ENCODE assay signal across 24 mouse cellular contexts in the genomic region with DNA sequence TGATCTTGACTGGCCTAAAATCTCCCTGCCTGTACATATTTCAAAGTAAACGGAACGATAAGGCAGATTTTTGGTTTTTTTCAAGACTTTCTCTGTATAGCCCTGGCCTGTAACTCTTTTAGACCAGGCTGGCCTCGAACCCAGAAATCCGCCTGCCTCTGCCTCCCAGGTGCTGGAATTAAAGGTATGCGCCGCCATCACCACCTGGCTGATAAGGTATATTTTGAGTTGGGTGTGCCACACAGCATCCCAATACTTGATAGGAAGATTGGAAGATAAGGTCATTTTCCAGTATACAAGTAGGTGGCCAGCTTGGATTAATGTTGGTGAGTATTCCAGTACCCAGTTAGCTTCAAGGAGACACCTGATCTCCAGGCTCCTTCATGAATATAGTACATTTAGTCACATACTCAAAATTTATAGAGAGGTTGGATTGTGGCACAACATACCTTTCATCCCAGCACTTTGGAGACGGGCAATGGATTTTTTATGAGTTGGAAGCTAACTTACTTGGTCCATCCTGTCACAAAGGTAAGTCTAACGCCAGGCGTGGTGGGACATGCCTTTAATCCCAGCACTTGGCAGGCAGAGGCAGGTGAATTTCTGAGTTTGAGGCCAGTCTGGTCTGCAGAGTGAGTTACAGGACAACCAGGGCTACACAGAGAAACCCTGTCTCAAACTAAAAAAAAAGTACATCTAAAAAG. TPM values are rescaled to one million over a fixed set of nuclear protein-coding genes. Genes with fewer than 3 reads are reported as not detected.
DNase-seq lines count a peak whose midpoint lies in the region; ATAC-seq and TF ChIP-seq lines count a peak whose summit lies in the region.
"Had no signal": no experiment of that assay in that cellular context is flagged by ENCODE, and none has a peak within 500 bp of the region (broad histone marks: within the 10 kb centered on the region; RNA-seq: fewer than 3 reads in every experiment).

No protein-coding gene starts in this region.

- ATAC-seq in limb, embryonic 11.5 days (ENCODE audit: insufficient number of reproducible peaks, low FRiP score, low TSS enrichment, low read depth): 0 out of 2 replicates have a peak, but pooled peaks have one; percentile 14
- no peak for ATAC-seq in liver, postnatal 0 days
- ATAC-seq: forebrain, postnatal 0 days; intestine, embryonic 15.5 days had no signal

- H3K9ac ChIP-seq in CH12.LX (ENCODE audit: insufficient read depth, low read depth): no peak overlapping the region
- no peak overlapping the region for H3K9ac ChIP-seq in limb, embryonic 11.5 days (ENCODE audit: low read length)
- no peak overlapping the region for H3K9ac ChIP-seq in liver, postnatal 0 days (replicated peaks)
- H3K9ac ChIP-seq: forebrain, postnatal 0 days; intestine, embryonic 15.5 days; limb, embryonic 15.5 days; neural tube, embryonic 12.5 days had no signal

- no peak for TF ChIP-seq RAD21 in CH12.LX (IDR thresholded peaks at IDR 0.05; ENCODE audit: low read depth, low read length)

- H3K9me3 ChIP-seq in CH12.LX (replicated peaks; ENCODE audit: low read length): no peaks in the 10 kb centered on the region
- no peaks in the 10 kb centered on the region for H3K9me3 ChIP-seq in limb, embryonic 11.5 days (ENCODE audit: control insufficient read depth, low read length)
- H3K9me3 ChIP-seq in liver, postnatal 0 days (ENCODE audit: low read length): no peaks in the 10 kb centered on the region
- H3K9me3 ChIP-seq: intestine, embryonic 15.5 days; limb, embryonic 15.5 days; neural tube, embryonic 12.5 days had no signal

- peaks cover 28% of the 10 kb centered on the region for H3K79me2 ChIP-seq in CH12.LX (replicated peaks; ENCODE audit: control insufficient read depth, extremely low read depth, insufficient read depth, poor library complexity, severe bottlenecking)

- intact Hi-C loops in heart, postnatal 14 days (cut with DNase I): loop anchor here (2.0 kb wide), 1 partner anchor 28 kb away; no protein-coding TSS in a partner anchor
- intact Hi-C loops in left cerebral cortex, adult 2 months (cut with DNase I): no loop called here

- peak; percentile 87 for DNase-seq in heart, adult 11 months
- DNase-seq in heart, postnatal 14 days: no peak
- no peak for DNase-seq in CH12.LX (ENCODE audit: extremely low read depth)
- no peak for DNase-seq in limb, embryonic 11.5 days (ENCODE audit: low spot score)
- peak; percentile 18 for DNase-seq in liver, postnatal 0 days
- DNase-seq in gastrocnemius, postnatal 25 days: no peak
- no peak for DNase-seq in left cerebral cortex, adult 2 months (ENCODE audit: extremely low spot score in 1 of 2, low spot score in 2 of 2)
- DNase-seq: adrenal gland, postnatal 25 days; B cell, adult 2 months; cerebellum, adult 9-10 months; forebrain, postnatal 0 days; gastrocnemius, postnatal 14 days; kidney, adult 9 months; kidney, postnatal 25 days; lung, postnatal 4 days; midbrain, embryonic 14.5 days; retina, postnatal 1 day; thymus, postnatal 25 days had no signal

- no peak overlapping the region for H3K4me2 ChIP-seq in CH12.LX (ENCODE audit: insufficient read depth, low read depth, poor library complexity, severe bottlenecking)
- no peak overlapping the region for H3K4me2 ChIP-seq in limb, embryonic 11.5 days (ENCODE audit: low read depth, severe bottlenecking)
- H3K4me2 ChIP-seq in liver, postnatal 0 days (ENCODE audit: low read depth, low read length): 0 out of 2 replicates have a peak overlapping the region, but pooled peaks have one; percentile 24
- H3K4me2 ChIP-seq: intestine, embryonic 15.5 days; limb, embryonic 15.5 days; neural tube, embryonic 12.5 days had no signal

- peak; percentile 17; the same call in 1 of the 2 replicates for TF ChIP-seq POLR2A in CH12.LX (IDR thresholded peaks at IDR 0.05; ENCODE audit: low read depth, low read length)

- TF ChIP-seq CTCF in CH12.LX (conservative IDR thresholded peaks at IDR 0.05 in 1 of 2, IDR thresholded peaks at IDR 0.05 in 1 of 2; ENCODE audit: low read depth in 2 of 2, low read length in 2 of 2): no peak
- TF ChIP-seq CTCF in liver, postnatal 0 days (IDR thresholded peaks at IDR 0.05; ENCODE audit: low read depth): no peak
- TF ChIP-seq CTCF in left cerebral cortex, adult 2 months (IDR thresholded peaks at IDR 0.05): no peak

- peaks cover 0 to 23% of the 10 kb centered on the region in 2 experiments; a peak in 2 of 4 replicates for H3K4me1 ChIP-seq in CH12.LX (ENCODE audit: control insufficient read depth in 1 of 2, insufficient read depth in 2 of 2)
- peaks cover 9% of the 10 kb centered on the region for H3K4me1 ChIP-seq in limb, embryonic 11.5 days (ENCODE audit: control insufficient read depth, insufficient read depth, low read length)
- peaks cover 23% of the 10 kb centered on the region for H3K4me1 ChIP-seq in liver, postnatal 0 days (ENCODE audit: insufficient read depth)

- H3K4me3 ChIP-seq in CH12.LX (replicated peaks in 1 of 3; ENCODE audit: low read depth in 2 of 3, low read length in 2 of 3, poor library complexity in 1 of 3): no peak overlapping the region
- no peak overlapping the region for H3K4me3 ChIP-seq in limb, embryonic 11.5 days (ENCODE audit: low read depth, low read length)
- H3K4me3 ChIP-seq in liver, postnatal 0 days (ENCODE audit: low read depth, low read length): no peak overlapping the region
- no peak overlapping the region for H3K4me3 ChIP-seq in left cerebral cortex, adult 2 months
- H3K4me3 ChIP-seq: intestine, embryonic 15.5 days; layer of hippocampus, adult 2 months; limb, embryonic 15.5 days; neural tube, embryonic 12.5 days had no signal

- in situ Hi-C loops in CH12.LX (cut with MboI; ENCODE audit: low pct_ligation_motif_present, low pct_unique_long_range_greater_than_20kb, low sequenced_read_pairs): no loop called here

- whole genome bisulfite sequencing in limb, embryonic 11.5 days: 86% methylated on average over 9 of the region's 9 CpGs
- 76% methylated on average over 9 of the region's 9 CpGs for WGBS in liver, postnatal 0 days (ENCODE audit: insufficient replicate concordance)

- no peak for TF ChIP-seq EP300 in CH12.LX (IDR thresholded peaks at IDR 0.05; ENCODE audit: low read length)
- TF ChIP-seq EP300 in liver, postnatal 0 days (IDR thresholded peaks at IDR 0.05; ENCODE audit: low read depth): no peak

- H3K27me3 ChIP-seq in CH12.LX (replicated peaks): no peaks in the 10 kb centered on the region
- no peaks in the 10 kb centered on the region for H3K27me3 ChIP-seq in limb, embryonic 11.5 days (ENCODE audit: control insufficient read depth, insufficient read depth, low read length)
- no peaks in the 10 kb centered on the region for H3K27me3 ChIP-seq in liver, postnatal 0 days (ENCODE audit: insufficient read depth, low read length)
- H3K27me3 ChIP-seq: intestine, embryonic 15.5 days; limb, embryonic 15.5 days; neural tube, embryonic 12.5 days had no signal

- H3K27ac ChIP-seq in CH12.LX (ENCODE audit: insufficient read depth, low read depth): no peak overlapping the region
- H3K27ac ChIP-seq in limb, embryonic 11.5 days (replicated peaks; ENCODE audit: low read depth, low read length): no peak overlapping the region
- H3K27ac ChIP-seq in liver, postnatal 0 days (ENCODE audit: low read depth): 0 out of 2 replicates have a peak overlapping the region, but pooled peaks have one; percentile 4
- no peak overlapping the region for H3K27ac ChIP-seq in left cerebral cortex, adult 2 months
- H3K27ac ChIP-seq: intestine, embryonic 15.5 days; layer of hippocampus, adult 2 months; limb, embryonic 15.5 days; neural tube, embryonic 12.5 days had no signal

- dilution Hi-C loops in CH12.LX (cut with MboI; ENCODE audit: extremely low pct_ligation_motif_present, extremely low pct_unique_long_range_greater_than_20kb, low sequenced_read_pairs): no loop called here

- peaks cover 49 to 83% of the 10 kb centered on the region in 2 experiments for H3K36me3 ChIP-seq in CH12.LX (replicated peaks in 1 of 2; ENCODE audit: control insufficient read depth in 1 of 2, insufficient read depth in 1 of 2, low read length in 1 of 2)
- H3K36me3 ChIP-seq in limb, embryonic 11.5 days (ENCODE audit: control insufficient read depth, insufficient read depth, low read length): peaks cover 45% of the 10 kb centered on the region
- peaks cover 84% of the 10 kb centered on the region for H3K36me3 ChIP-seq in liver, postnatal 0 days (replicated peaks; ENCODE audit: insufficient read depth, low read length)

RNA-seq across cellular contexts. Expression of a gene that starts 7.0 kb away (rescaled TPM):
- 100 to 1,000 TPM; 174 to 180 TPM for total RNA-seq in heart, postnatal 14 days (2021)
- total RNA-seq in CH12.LX (2012; rRNA removed) (635 and 691 TPM in 2 replicates), CH12.LX (2014; rRNA removed) (757 and 802 TPM in 2 replicates)
- polyA plus RNA-seq in CH12.LX (2012; ENCODE audit: insufficient read length, low read depth): 1,746 and 1,799 TPM in 2 replicates
- 1,585 and 1,592 TPM in 2 replicates for polyA plus RNA-seq in limb, embryonic 11.5 days (2014; fragmentation: Nextera tagmentation; extraction: Ambion mirVana)
- 126 and 151 TPM in 2 replicates for polyA plus RNA-seq in liver, postnatal 0 days (2015; fragmentation: Nextera tagmentation; extraction: Ambion mirVana)
- total RNA-seq in gastrocnemius, postnatal 25 days (2021): 10 to 100 TPM; 82.8 to 89.0 TPM
- total RNA-seq in left cerebral cortex, adult 2 months (2021): 100 to 1,000 TPM; 233 to 247 TPM

RNA-seq across cellular contexts. Expression of a gene that starts 7.6 kb away (rescaled TPM):
- 10 to 100 TPM; 54.6 to 65.4 TPM for total RNA-seq in heart, postnatal 14 days (2021)
- total RNA-seq in CH12.LX (2012; rRNA removed) (94.9 and 99.6 TPM in 2 replicates), CH12.LX (2014; rRNA removed) (152 and 171 TPM in 2 replicates)
- polyA plus RNA-seq in CH12.LX (2012; ENCODE audit: insufficient read length, low read depth): 128 and 151 TPM in 2 replicates
- 210 and 225 TPM in 2 replicates for polyA plus RNA-seq in limb, embryonic 11.5 days (2014; fragmentation: Nextera tagmentation; extraction: Ambion mirVana)
- 19.0 and 23.3 TPM in 2 replicates for polyA plus RNA-seq in liver, postnatal 0 days (2015; fragmentation: Nextera tagmentation; extraction: Ambion mirVana)
- 10 to 100 TPM; 29.0 to 29.6 TPM for total RNA-seq in gastrocnemius, postnatal 25 days (2021)
- 100 to 1,000 TPM; 171 to 176 TPM for total RNA-seq in left cerebral cortex, adult 2 months (2021)

RNA-seq across cellular contexts. Expression of a gene that starts 11.0 kb away (rescaled TPM):
- total RNA-seq in heart, postnatal 14 days (2021): under 1 TPM; 0.60 to 0.83 TPM
- total RNA-seq in CH12.LX (2012; rRNA removed) (0.13 TPM in 1 of 2 replicates, not detected in the other), CH12.LX (2014; rRNA removed) (not detected in 2 replicates)
- 0.14 and 0.33 TPM in 2 replicates for polyA plus RNA-seq in CH12.LX (2012; ENCODE audit: insufficient read length, low read depth)
- polyA plus RNA-seq in limb, embryonic 11.5 days (2014; fragmentation: Nextera tagmentation; extraction: Ambion mirVana): 5.4 and 7.7 TPM in 2 replicates
- polyA plus RNA-seq in liver, postnatal 0 days (2015; fragmentation: Nextera tagmentation; extraction: Ambion mirVana): 85.8 and 89.1 TPM in 2 replicates
- total RNA-seq in gastrocnemius, postnatal 25 days (2021): not detected
- total RNA-seq in left cerebral cortex, adult 2 months (2021): not detected
- total RNA-seq: gastrocnemius, postnatal 14 days; layer of hippocampus, adult 2 months; layer of hippocampus, postnatal 25 days; left cerebral cortex, postnatal 10 days had no signal

RNA-seq across cellular contexts. Expression of a gene that starts 25.3 kb away (rescaled TPM):
- 10 to 100 TPM; 58.9 to 63.6 TPM for total RNA-seq in heart, postnatal 14 days (2021)
- total RNA-seq in CH12.LX (2012; rRNA removed): 80.0 and 97.9 TPM in 2 replicates
- 135 and 148 TPM in 2 replicates for total RNA-seq in CH12.LX (2014; rRNA removed)
- 263 and 271 TPM in 2 replicates for polyA plus RNA-seq in CH12.LX (2012; ENCODE audit: insufficient read length, low read depth)
- polyA plus RNA-seq in limb, embryonic 11.5 days (2014; fragmentation: Nextera tagmentation; extraction: Ambion mirVana): 320 and 334 TPM in 2 replicates
- 110 and 121 TPM in 2 replicates for polyA plus RNA-seq in liver, postnatal 0 days (2015; fragmentation: Nextera tagmentation; extraction: Ambion mirVana)
- total RNA-seq in gastrocnemius, postnatal 25 days (2021): 10 to 100 TPM; 31.4 to 32.3 TPM
- 10 to 100 TPM; 85.5 to 93.0 TPM for total RNA-seq in left cerebral cortex, adult 2 months (2021)

Comparison
In these comparisons a context has a peak if more than half of its experiments do, and no peak if none do; other contexts are left out.
1. DNase-seq: peak in heart, adult 11 months (single experiment) and liver, postnatal 0 days (single experiment); none in heart, postnatal 14 days (0 of 2), CH12.LX (single experiment), limb, embryonic 11.5 days (single experiment), gastrocnemius, postnatal 25 days (single experiment) and left cerebral cortex, adult 2 months (0 of 2).